Mouse (Mus musculus) gastrocnemius, postnatal 4 days (tissue): ENCODE results near the gene Itga2b. TPM values are rescaled to one million over a fixed set of nuclear protein-coding genes. Genes with fewer than 3 reads are reported as not detected.
A peak's percentile ranks its signal among the peaks of the same experiment; 100 is the strongest.
"Not testable (repeated sequence)": the region's sequence is repeated elsewhere in the genome, so short reads cannot be mapped to it uniquely, and the experiment has no call there.

Experiments
- DNase-seq, 2 experiments: peaks; one replicate each; pipeline ENCODE4 v3.0.0; 2021 to 2022; ENCODE audit warnings: low spot score in 2 of 2, mixed read lengths in 2 of 2
- total RNA-seq, 2 experiments: library from RNA; stranded (reverse); gene quantifications; 2 replicates each; pipeline ENCODE4 v1.2.3; 2021

Itga2b gene
- total RNA-seq, 2 experiments from 2014 or later, result 3.2 to 4.7 TPM

GRCm38 (mm10) chr11:102415034-102415802 lies 54.7 kb downstream of the Itga2b start:
- no peak for DNase-seq

- DNase-seq, result no peak
Observed at GRCm38 (mm10) chr11:102413059-102413458, 56.9 kb downstream of the Itga2b start.

- DNase-seq, result peak; percentile 87 to 94
Observed at GRCm38 (mm10) chr11:102411704-102412103, 58.2 kb downstream of the Itga2b start.

GRCm38 (mm10) chr11:102411061-102411460 lies 58.9 kb downstream of the Itga2b start:
- DNase-seq, result no peak

GRCm38 (mm10) chr11:102410345-102410744 lies 59.6 kb downstream of the Itga2b start:
- DNase-seq, result not testable (repeated sequence)

- DNase-seq, result no peak
Observed at GRCm38 (mm10) chr11:102409795-102410330, 60.1 kb downstream of the Itga2b start.

GRCm38 (mm10) chr11:102408888-102409794 lies 60.8 kb downstream of the Itga2b start:
- DNase-seq, result no peak

- peak; percentile 85 to 96 for DNase-seq
Observed at GRCm38 (mm10) chr11:102408344-102408876, 61.5 kb downstream of the Itga2b start.

- no peak for DNase-seq
Observed at GRCm38 (mm10) chr11:102407834-102408215, 62.1 kb downstream of the Itga2b start, which contains the start of gene Slc25a39. TSS of gene Slc25a39 (minus strand) at chr11:102407946.

GRCm38 (mm10) chr11:102406900-102407833 lies 62.8 kb downstream of the Itga2b start:
- peak; percentile 94 to 96 for DNase-seq

- DNase-seq, result no peak
Observed at GRCm38 (mm10) chr11:102406401-102406800, 63.5 kb downstream of the Itga2b start.

GRCm38 (mm10) chr11:102405544-102406285 lies 64.2 kb downstream of the Itga2b start:
- no peak for DNase-seq

- no peak for DNase-seq
Observed at GRCm38 (mm10) chr11:102404161-102405010, 65.5 kb downstream of the Itga2b start.

- DNase-seq, result no peak
Observed at GRCm38 (mm10) chr11:102403657-102404056, 66.3 kb downstream of the Itga2b start.
